Mouse (Mus musculus) ES-Bruce4 (cell line): ENCODE measurements at regions not wholly inside any gene's neighbourhood (a gene's known extent, or its start where the extent isn't known, plus 50 kb on each side); places are given as distances from the start of the nearest gene placed in this dataset.

Experiments used
- CTCF ChIP-seq: IDR thresholded peaks from one replicate; pipeline ENCODE4 v1.8.1; 2011; ENCODE audit warnings: low read depth, low read length
- EP300 ChIP-seq: IDR thresholded peaks from 2 replicates; pipeline ENCODE4 v1.6.1; 2011; ENCODE audit warnings: low read depth, low read length; ENCODE audit not compliant: insufficient read depth
- POLR2A ChIP-seq: IDR thresholded peaks from one replicate; pipeline ENCODE4 v1.8.1; 2011; ENCODE audit warnings: low read length; ENCODE audit not compliant: insufficient read depth

- no peak for TF ChIP-seq POLR2A
- TF ChIP-seq CTCF: no peak
- TF ChIP-seq EP300: no peak
Observed at GRCm38 (mm10) chr2:170250680-170251079, 102.8 kb upstream of the Zfp217 start.
